Comparison of ENCODE assay signal across 16 mouse cellular contexts in the genomic region with DNA sequence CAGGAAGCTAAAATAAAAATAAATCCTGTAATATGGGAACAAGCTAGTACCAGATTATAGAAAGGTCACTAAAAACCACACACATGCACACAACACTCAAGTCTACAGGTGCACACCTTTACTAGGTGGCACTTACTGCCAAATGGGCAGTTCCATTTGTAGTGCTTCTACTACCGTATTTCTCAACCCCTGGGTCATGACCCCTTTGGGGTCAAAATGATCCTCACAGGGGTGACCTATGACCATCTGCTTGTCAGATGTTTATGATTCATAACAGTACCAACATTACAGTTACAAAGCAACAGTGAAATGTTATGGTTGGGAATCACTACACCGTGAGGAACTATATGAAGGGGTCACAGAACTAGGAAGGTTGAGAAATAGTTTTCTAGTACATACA.
"Had no signal": no experiment of that assay in that cellular context is flagged by ENCODE, and none has a peak within 500 bp of the region (broad histone marks: within the 10 kb centered on the region; RNA-seq: fewer than 3 reads in every experiment).

No protein-coding gene starts in this region.

- DNase-seq: retina, postnatal 1 day; right cerebral cortex, adult 18-20 months; right cerebral cortex, postnatal 14 days; right cerebral cortex, postnatal 25 days; right cerebral cortex, postnatal 4 days; spleen, adult 18-20 months; thymus, adult 18-20 months; thymus, adult 2 months; thymus, postnatal 14 days; thymus, postnatal 25 days; thymus, postnatal 36 days; thymus, postnatal 4 days had no signal

- H3K9me3 ChIP-seq: neural tube, embryonic 13.5 days; neural tube, embryonic 15.5 days; stomach, embryonic 15.5 days had no signal

- H3K9ac ChIP-seq: neural tube, embryonic 13.5 days; neural tube, embryonic 15.5 days; stomach, embryonic 15.5 days had no signal

- H3K27me3 ChIP-seq: neural tube, embryonic 13.5 days; neural tube, embryonic 15.5 days; stomach, embryonic 15.5 days had no signal

- H3K4me3 ChIP-seq: neural tube, embryonic 13.5 days; neural tube, embryonic 15.5 days; stomach, embryonic 15.5 days had no signal

- H3K4me2 ChIP-seq: neural tube, embryonic 13.5 days; neural tube, embryonic 15.5 days; stomach, embryonic 15.5 days had no signal

- H3K27ac ChIP-seq: neural tube, embryonic 13.5 days; neural tube, embryonic 15.5 days; stomach, embryonic 15.5 days; stomach, postnatal 0 days had no signal
